Mouse (Mus musculus) cerebellum, adult 2 months (tissue): ENCODE measurements around the gene Ddr2. TPM values are rescaled to one million over a fixed set of nuclear protein-coding genes. Genes with fewer than 3 reads are reported as not detected.

Experiments
- DNase-seq, 2 experiments: peaks; one replicate each; pipeline ENCODE4 v3.0.0; 2021
- H3K27ac ChIP-seq: fragments of 200-500 bp; 2 replicates; pipeline ENCODE4 v1.5.1; 2012; ENCODE audit warnings: low read length, control low read depth, inconsistent platforms; ENCODE audit not compliant: insufficient read depth
- H3K27me3 ChIP-seq: fragments of 200-500 bp; 2 replicates; pipeline ENCODE4 v1.6.1; 2012; ENCODE audit warnings: inconsistent platforms, mild to moderate bottlenecking, low read length, moderate library complexity; ENCODE audit not compliant: control insufficient read depth, insufficient read depth
- H3K4me1 ChIP-seq: fragments of 200-500 bp; 2 replicates; pipeline ENCODE4 v1.6.1; 2011; ENCODE audit warnings: low read length; ENCODE audit not compliant: control insufficient read depth, insufficient read depth
- H3K4me3 ChIP-seq: fragments of 200-500 bp; replicated peaks from 2 replicates; pipeline ENCODE3; 2011; ENCODE audit warnings: mild to moderate bottlenecking, low read depth, low read length, control low read depth; ENCODE audit not compliant: insufficient read depth
- CTCF ChIP-seq: fragments of 200-500 bp; IDR thresholded peaks from 2 replicates; pipeline ENCODE4 v1.5.1; 2011; ENCODE audit warnings: low read depth, mild to moderate bottlenecking, control low read depth, low read length, moderate library complexity, borderline replicate concordance; ENCODE audit not compliant: insufficient read depth
- POLR2A ChIP-seq: fragments of 200-500 bp; IDR thresholded peaks from 2 replicates; pipeline ENCODE4 v1.6.1; 2011; ENCODE audit warnings: low read length, control low read depth, borderline replicate concordance; ENCODE audit not compliant: insufficient read depth
- WGBS: fragments of 180-500 bp; shearing (Covaris S2); methylation state at CpG from one replicate; pipeline ENCODE4 v1.1.7; 2018; 5-methylcytosine and 5-hydroxymethylcytosine counted together
- polyA plus RNA-seq: library from polyadenylated mRNA; depleted of rRNA; stranded (reverse); fragments of >200 nt; gene quantifications from 2 replicates; pipeline ENCODE4 v1.2.3, GENCODE M21; 2012

Gene Ddr2
- polyA plus RNA-seq, 1 experiment, result 2.1 TPM

DNA sequence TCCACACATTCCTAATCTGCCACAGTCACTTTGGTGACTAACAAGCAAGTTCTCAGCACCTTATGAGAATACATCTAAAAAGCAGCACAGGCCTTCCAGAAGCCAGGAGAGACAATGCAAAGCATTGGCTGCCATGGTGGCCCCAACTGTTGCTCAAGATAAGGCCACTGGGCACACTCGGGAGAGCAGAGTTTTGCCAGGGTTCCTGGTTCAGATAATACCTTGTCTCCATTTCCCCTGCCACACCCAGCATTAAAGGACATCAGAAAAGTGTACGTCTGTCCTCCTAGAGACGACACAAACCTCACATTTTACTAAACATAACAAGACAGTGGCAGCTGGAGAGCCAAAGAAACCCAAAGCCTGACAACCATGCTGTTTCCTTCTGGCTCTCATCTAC, 50.3 kb downstream of the Ddr2 start:
- Histone ChIP-seq H3K27me3 (no peaks in the 10 kb centered on the region), H3K27ac (no peak overlapping the region), H3K4me1 (no peaks in the 10 kb centered on the region), H3K4me3 (no peak overlapping the region)
- TF ChIP-seq POLR2A (no peak), CTCF (no peak)
- 82% methylated on average over 3 of the region's 3 CpGs for WGBS
- DNase-seq, result no peak

DNA sequence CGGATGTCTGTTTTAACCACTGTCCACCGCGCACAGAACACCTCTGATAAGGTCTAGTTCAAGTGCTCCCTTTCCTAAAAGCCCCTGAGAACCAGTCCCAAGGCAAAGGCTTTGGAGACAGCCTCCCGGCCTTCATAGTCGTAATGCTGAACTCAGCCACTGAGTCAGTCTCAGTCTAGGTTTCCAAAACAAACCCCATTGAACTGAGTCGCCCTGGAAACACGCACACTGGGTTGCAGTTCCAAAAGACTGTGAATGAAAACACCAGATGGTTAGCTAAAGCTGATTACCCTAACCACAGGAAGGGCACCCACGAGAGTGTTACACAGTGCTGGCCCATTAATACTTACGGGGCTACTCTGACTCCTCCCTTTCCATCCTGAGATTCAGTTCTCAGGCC, 51.2 kb downstream of the Ddr2 start:
- no peaks in the 10 kb centered on the region for H3K27me3 ChIP-seq

DNA sequence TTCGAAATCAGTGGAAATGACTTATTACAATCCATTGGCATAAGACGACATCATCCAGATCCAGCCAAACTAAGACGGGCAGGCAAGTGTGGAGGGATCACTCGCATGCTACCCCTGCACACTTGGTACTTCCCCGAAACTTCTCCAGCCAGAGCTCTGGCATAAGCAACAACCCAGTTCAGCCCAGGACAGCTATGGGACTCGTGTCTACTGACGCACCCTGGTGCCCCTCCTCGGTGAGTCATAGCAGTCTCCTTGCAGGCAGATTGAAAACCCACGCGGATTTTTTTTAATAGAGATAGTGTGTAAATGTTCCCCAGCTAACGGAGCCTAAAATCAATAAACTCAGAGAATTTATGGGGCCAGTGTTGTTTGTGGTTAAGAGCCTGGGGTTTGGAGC, 52.5 kb downstream of the Ddr2 start:
- H3K27me3 ChIP-seq, result no peaks in the 10 kb centered on the region
- DNase-seq, result no peak
- H3K4me3 ChIP-seq, result no peak overlapping the region
- H3K4me1 ChIP-seq, result no peaks in the 10 kb centered on the region
- no peak overlapping the region for H3K27ac ChIP-seq
- WGBS, result 91% methylated on average over 11 of the region's 11 CpGs
- TF ChIP-seq CTCF, result no peak
- no peak for TF ChIP-seq POLR2A

More for the DNA sequence above, 51.2 kb downstream of the Ddr2 start:
- no peak for TF ChIP-seq POLR2A
- 62% methylated on average over 9 of the region's 9 CpGs for WGBS
- H3K4me3 ChIP-seq, result no peak overlapping the region
- no peak for DNase-seq
- no peak overlapping the region for H3K27ac ChIP-seq
- no peaks in the 10 kb centered on the region for H3K4me1 ChIP-seq

DNA sequence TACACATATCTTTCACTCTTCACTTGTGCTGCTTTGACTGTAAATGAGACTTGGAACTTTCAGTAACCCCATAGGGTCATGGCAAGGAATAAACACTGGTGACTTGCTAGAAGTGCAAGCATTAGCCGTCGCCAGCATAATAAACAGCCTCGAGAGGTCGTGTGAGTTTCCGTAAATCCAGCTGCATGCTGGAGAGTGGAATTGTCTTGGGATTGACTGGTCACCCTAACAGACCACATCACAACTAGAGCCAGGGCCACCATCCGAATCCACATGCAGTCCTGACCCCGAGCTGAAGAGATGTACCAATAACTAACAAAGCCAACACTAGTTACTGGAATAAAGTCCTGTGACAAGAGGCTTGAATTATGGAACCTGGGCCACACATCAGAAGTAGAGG, 53.0 kb downstream of the Ddr2 start:
- H3K4me3 ChIP-seq, result no peak overlapping the region
- DNase-seq, result no peak
- H3K27ac ChIP-seq, result no peak overlapping the region
- no peaks in the 10 kb centered on the region for H3K4me1 ChIP-seq
- TF ChIP-seq CTCF, result no peak
- WGBS, result 93% methylated on average over 7 of the region's 7 CpGs
- no peaks in the 10 kb centered on the region for H3K27me3 ChIP-seq

DNA sequence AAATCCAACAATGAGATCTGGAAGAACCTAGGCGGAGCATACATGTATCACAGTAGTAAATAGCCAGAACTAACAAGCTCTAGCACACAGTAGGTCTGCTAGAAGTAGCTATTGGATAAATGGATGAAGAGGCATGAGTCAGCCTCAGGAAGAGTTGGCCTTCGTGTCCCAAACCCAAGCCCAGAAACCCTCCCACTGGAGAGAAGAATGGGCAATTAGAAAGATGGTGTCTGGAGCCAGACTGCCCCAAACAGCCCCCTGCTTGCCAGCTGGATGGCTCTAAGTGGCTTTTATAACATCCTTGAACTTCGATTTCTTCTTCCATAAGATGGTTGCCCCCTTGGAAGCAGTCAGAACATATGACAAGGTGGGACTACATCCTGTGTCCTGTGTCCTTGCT, 53.6 kb downstream of the Ddr2 start:
- Histone ChIP-seq H3K27me3 (no peaks in the 10 kb centered on the region), H3K4me3 (no peak overlapping the region), H3K27ac (no peak overlapping the region), H3K4me1 (no peaks in the 10 kb centered on the region)
- no peak for TF ChIP-seq POLR2A
- no peak for TF ChIP-seq CTCF
- no peak for DNase-seq
- 59% methylated on average over 3 of the region's 3 CpGs for WGBS

DNA sequence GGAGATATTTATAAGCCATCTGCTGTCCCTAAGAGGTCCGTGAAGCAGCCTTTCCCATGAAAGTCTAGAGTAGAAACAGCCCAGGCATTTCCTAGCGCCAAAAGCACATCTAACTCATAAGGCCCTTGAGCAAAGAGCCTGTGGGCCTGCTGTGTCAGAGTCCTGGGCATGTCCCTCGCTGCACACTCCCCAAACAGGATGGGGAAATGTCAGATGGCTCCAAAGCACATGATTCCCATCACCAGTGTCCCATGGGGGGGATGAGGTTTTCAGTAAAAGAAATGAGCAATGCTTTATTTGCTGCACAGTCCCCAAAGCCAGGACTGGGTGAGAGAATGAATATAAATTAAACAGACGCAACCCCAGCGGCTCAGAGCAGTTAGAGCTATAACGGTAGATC, 54.3 kb downstream of the Ddr2 start:
- Histone ChIP-seq H3K4me1 (no peaks in the 10 kb centered on the region), H3K27ac (no peak overlapping the region), H3K4me3 (no peak overlapping the region), H3K27me3 (no peaks in the 10 kb centered on the region)
- WGBS, result 60% methylated on average over 6 of the region's 6 CpGs
- TF ChIP-seq CTCF (no peak), POLR2A (no peak)
- DNase-seq, result no peak

DNA sequence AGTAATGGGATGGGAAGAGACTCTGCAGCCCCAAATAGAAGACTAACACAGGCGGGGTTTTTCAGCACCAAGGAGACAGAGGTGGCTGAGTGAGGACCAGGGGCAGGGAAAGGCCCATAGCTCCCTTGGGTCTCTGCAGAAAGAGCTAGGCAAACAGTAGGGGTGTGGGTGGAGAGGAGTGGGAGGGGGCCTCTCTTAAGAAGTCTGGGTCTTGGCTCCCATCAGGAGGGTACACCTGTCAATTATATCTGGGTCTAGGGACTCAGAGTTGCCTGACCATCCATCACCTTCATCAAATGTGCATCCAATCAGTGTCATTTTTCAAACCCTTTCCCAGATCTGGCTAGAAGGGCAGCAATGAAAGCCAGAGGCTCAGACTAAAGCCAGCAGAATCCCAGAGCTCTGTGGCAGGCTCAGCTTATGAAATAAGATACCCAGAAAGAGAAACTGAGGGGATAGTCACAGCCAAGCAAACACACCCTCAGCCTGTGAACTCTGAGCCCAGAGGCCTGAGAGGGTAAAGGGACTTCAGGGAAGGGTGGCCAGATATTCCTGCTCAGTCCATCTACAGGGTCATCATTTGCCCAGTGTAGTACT, 58.0 kb downstream of the Ddr2 start:
- DNase-seq, result no peak
- Histone ChIP-seq H3K4me3 (no peak overlapping the region), H3K27me3 (no peaks in the 10 kb centered on the region), H3K4me1 (no peaks in the 10 kb centered on the region), H3K27ac (no peak overlapping the region)
- no peak for TF ChIP-seq POLR2A
- no peak for TF ChIP-seq CTCF
- 90% methylated on average over 1 of the region's 1 CpGs for WGBS

DNA sequence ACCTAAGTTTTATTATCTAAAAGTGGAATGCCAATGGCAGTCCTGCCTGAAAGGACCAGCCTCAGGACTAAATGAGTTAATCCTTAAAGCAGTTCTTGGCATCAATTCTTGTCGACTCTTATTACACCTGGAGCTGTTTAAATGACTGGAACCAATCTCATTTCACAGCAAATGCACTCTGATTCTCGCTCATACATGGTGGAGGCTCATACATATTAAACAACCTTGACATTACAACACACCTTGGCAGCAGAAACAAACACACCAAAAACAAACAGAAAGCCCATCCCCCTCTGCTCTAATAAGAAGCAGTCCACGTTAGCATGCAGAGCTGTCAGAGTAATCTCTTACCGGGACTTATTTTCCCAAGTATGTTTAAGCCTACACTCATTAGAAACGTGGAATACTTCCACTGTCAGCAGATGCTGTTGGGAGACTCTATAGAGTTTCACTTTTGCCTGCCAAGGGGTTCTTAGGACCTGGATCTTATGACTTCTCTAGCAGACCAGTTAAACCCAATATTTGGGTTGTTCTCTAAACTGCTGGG, 58.9 kb downstream of the Ddr2 start:
- no peaks in the 10 kb centered on the region for H3K4me1 ChIP-seq
- no peak overlapping the region for H3K27ac ChIP-seq
- WGBS, result 37% methylated on average over 5 of the region's 5 CpGs
- no peak for DNase-seq
- no peak overlapping the region for H3K4me3 ChIP-seq
- H3K27me3 ChIP-seq, result no peaks in the 10 kb centered on the region
- TF ChIP-seq POLR2A, result no peak
- no peak for TF ChIP-seq CTCF
